Mouse (Mus musculus) G1E (cell line): Measurements from ENCODE around the gene Obsl1.

Experiments
- CTCF ChIP-seq: IDR thresholded peaks from 2 replicates; pipeline ENCODE4 v1.5.1; 2012; ENCODE audit warnings: low read depth, low read length, inconsistent platforms, mixed read lengths
- GATA1 ChIP-seq: IDR thresholded peaks from 2 replicates; pipeline ENCODE4 v1.6.1; 2012; ENCODE audit warnings: borderline replicate concordance, low read length, inconsistent platforms, mixed read lengths
- POLR2AphosphoS5 ChIP-seq: IDR thresholded peaks from 2 replicates; pipeline ENCODE4 v1.6.1; 2012; ENCODE audit warnings: low read depth, low read length, inconsistent platforms; ENCODE audit not compliant: insufficient replicate concordance

DNA sequence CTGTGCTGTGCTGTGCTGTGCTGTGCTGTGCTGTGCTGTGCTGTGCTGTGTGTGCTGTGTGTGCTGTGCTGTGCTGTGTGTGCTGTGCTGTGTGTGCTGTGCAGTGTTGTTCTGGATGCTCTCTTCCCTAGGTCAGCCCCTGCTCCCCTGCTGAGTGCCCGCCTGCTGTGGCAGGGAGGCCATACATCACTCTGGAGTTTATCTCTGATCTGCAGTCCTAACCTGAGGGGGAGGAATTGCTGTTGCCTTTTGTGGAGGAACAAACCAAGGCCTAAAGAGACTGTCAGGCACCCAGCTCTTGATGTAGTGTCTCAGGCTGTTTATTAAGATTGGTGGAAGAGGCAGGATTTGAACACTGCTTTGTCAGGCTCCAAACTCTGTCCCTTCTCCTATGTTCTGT is 43.6 kb downstream of the Obsl1 start:
- TF ChIP-seq POLR2AphosphoS5 (no peak), CTCF (no peak), GATA1 (no peak)
